Mouse (Mus musculus) kidney, embryonic 16.5 days (tissue): ENCODE results near the gene Pyroxd1. TPM values are rescaled to one million over a fixed set of nuclear protein-coding genes. Genes with fewer than 3 reads are reported as not detected.

Experiments used
- ATAC-seq: fragments of 200-750 bp; cut with Nextera tagmentation; 2 replicates; pipeline ENCODE4 v1.8.0; 2017; ENCODE audit warnings: moderate TSS enrichment; ENCODE audit not compliant: low FRiP score, low TSS enrichment
- H3K27ac ChIP-seq: fragments of 300-500 bp; sonication (generic); 2 replicates; pipeline ENCODE4 v1.5.1; 2014; ENCODE audit warnings: low read length
- H3K27me3 ChIP-seq: fragments of 300-500 bp; sonication (generic); 2 replicates; pipeline ENCODE4 v1.6.1; 2014; ENCODE audit warnings: low read length, control low read depth, mixed read lengths; ENCODE audit not compliant: insufficient read depth
- H3K36me3 ChIP-seq: fragments of 300-500 bp; sonication (generic); 2 replicates; pipeline ENCODE4 v1.6.1; 2014; ENCODE audit warnings: low read length, control low read depth, mixed read lengths; ENCODE audit not compliant: insufficient read depth
- H3K4me1 ChIP-seq: fragments of 300-500 bp; sonication (generic); 2 replicates; pipeline ENCODE4 v1.6.1; 2014; ENCODE audit warnings: low read length, control low read depth, mixed read lengths; ENCODE audit not compliant: insufficient read depth
- H3K4me2 ChIP-seq: fragments of 300-500 bp; sonication (generic); replicated peaks from 2 replicates; pipeline ENCODE4 v1.6.1; 2014; ENCODE audit warnings: low read depth, low read length
- H3K4me3 ChIP-seq: fragments of 300-500 bp; sonication (generic); 2 replicates; pipeline ENCODE4 v1.5.1; 2014; ENCODE audit warnings: mild to moderate bottlenecking, low read length
- H3K9ac ChIP-seq: fragments of 300-500 bp; sonication (generic); replicated peaks from 2 replicates; pipeline ENCODE4 v1.6.1; 2014; ENCODE audit warnings: low read length
- H3K9me3 ChIP-seq: fragments of 300-500 bp; sonication (generic); 2 replicates; pipeline ENCODE4 v1.6.1; 2016; ENCODE audit warnings: low read length, control low read depth
- WGBS: fragments of 180-500 bp; shearing (Covaris S2); extraction: QIAGEN DNeasy Blood & Tissue Kit; methylation state at CpG from one replicate; pipeline ENCODE4 v1.1.7; 2014; 5-methylcytosine and 5-hydroxymethylcytosine counted together
- polyA plus RNA-seq: library from polyadenylated mRNA; unstranded; fragments of >200 nt; fragmentation: Nextera tagmentation; extraction: Ambion mirVana; gene quantifications from 2 replicates; pipeline ENCODE4 v1.2.1, GENCODE M21; 2015

The Pyroxd1 gene
- 18.3 and 20.2 TPM in 2 replicates for polyA plus RNA-seq

DNA sequence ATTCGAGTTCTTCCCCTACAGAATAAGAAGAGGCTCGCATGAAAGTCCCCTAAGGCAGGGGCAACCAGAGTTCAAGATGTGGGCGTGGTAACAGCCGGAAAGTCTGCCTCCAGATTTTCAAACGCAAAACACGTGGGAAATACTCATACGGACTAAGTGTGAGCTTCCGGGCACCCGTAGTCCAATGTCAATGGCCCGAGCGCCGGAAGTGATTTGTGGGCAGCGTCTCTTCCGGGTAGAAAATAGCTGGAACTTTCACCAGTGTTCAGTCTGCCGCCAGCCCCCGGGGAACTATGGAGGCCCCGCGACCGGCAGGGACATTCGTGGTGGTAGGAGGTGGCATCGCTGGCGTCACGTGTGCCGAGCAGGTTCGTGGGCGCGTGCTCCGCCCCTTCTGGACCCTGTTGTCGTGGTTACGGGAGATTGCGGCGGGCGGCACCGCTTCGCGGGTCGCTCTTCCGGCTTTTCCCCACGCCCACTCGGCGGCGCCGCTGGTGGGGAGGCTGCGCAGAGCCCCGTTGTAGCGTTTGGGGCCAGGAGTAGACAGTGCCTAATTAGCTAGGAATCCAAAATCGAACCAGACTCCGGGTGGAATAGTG lies at the start of gene Pyroxd1:
TSS of gene Pyroxd1 (plus strand) at position 215 of the 599 bp plus-strand sequence.
- ATAC-seq = peak; percentile 95
- under 1% methylated on average over 48 of the region's 48 CpGs for WGBS
- 0 out of 2 replicates have a peak, but pooled peaks cover 6% of the 10 kb centered on the region for H3K36me3 ChIP-seq
- H3K27me3 ChIP-seq = no peaks in the 10 kb centered on the region
- peak within 1 kb of the TSS; percentile 77 for H3K9ac ChIP-seq
- H3K4me1 ChIP-seq = peaks cover 9% of the 10 kb centered on the region
- peak within 1 kb of the TSS; percentile 65 for H3K4me2 ChIP-seq
- H3K27ac ChIP-seq = peak within 1 kb of the TSS; percentile 84
- H3K9me3 ChIP-seq = no peaks in the 10 kb centered on the region
- H3K4me3 ChIP-seq = peak within 1 kb of the TSS; percentile 80

GRCm38 (mm10) chr6:142298098-142298497 lies 47.4 kb upstream of the Pyroxd1 start, which contains the start of gene Iapp:
Gene Iapp (plus strand): TSS chr6:142298423.
- Histone ChIP-seq H3K36me3 (no peaks in the 10 kb centered on the region), H3K4me1 (no peaks in the 10 kb centered on the region), H3K27ac (no peak within 1 kb of the TSS), H3K9me3 (no peaks in the 10 kb centered on the region), H3K4me2 (no peak within 1 kb of the TSS), H3K9ac (no peak within 1 kb of the TSS), H3K27me3 (no peaks in the 10 kb centered on the region), H3K4me3 (no peak within 1 kb of the TSS)
- 52% methylated on average over 4 of the region's 4 CpGs for WGBS
- ATAC-seq = no peak

- H3K9ac ChIP-seq = no peak overlapping the region
- H3K4me3 ChIP-seq = no peak overlapping the region
- H3K36me3 ChIP-seq = no peaks in the 10 kb centered on the region
- no peaks in the 10 kb centered on the region for H3K4me1 ChIP-seq
- peaks cover 4% of the 10 kb centered on the region for H3K9me3 ChIP-seq
- no peak overlapping the region for H3K4me2 ChIP-seq
- no peaks in the 10 kb centered on the region for H3K27me3 ChIP-seq
- no peak for ATAC-seq
- no peak overlapping the region for H3K27ac ChIP-seq
Observed at GRCm38 (mm10) chr6:142305076-142305475, 40.4 kb upstream of the Pyroxd1 start.

DNA sequence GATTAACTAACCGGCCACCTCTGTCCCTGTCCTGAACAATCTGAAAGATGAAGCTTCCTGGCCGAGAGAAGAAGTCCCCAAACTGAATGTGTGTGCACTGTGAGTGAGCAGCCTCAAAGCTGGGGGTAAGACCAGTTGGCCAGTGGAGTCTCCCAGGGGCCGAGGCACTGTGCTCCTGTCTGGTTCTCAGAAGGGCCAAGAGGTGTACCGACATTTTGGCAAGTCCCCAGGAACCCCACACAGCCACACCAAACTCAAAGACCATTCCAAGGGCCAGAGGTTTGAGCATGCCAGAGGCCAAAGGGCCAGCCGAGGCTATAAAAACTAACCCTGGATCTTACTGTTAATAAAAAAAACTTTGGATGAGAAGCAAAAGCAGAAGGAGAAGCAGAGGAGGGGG lies 31.2 kb upstream of the Pyroxd1 start:
- Histone ChIP-seq H3K4me2 (no peak overlapping the region), H3K4me1 (no peaks in the 10 kb centered on the region), H3K36me3 (no peaks in the 10 kb centered on the region), H3K4me3 (no peak overlapping the region), H3K9me3 (peaks cover 4% of the 10 kb centered on the region), H3K27me3 (no peaks in the 10 kb centered on the region), H3K9ac (no peak overlapping the region), H3K27ac (no peak overlapping the region)
- WGBS = 79% methylated on average over 5 of the region's 5 CpGs
- no peak for ATAC-seq

DNA sequence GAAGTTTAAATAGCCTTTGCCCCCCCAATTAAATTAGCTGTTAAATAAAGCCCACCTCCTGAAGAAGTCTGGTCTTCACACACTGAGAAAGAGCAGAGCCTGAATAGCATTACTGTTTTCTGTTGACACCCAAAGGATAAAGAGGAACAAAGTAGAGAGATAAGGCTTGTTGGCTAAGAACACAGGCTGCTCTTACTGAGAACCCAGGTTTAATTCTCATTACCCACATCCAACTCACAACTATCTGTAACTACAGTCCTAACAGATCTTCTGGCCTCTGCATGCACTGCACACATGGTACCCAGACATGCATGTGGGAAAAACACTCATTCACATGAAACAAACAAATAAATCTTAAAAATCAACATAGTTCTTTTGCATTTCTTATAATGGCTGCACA lies 28.3 kb upstream of the Pyroxd1 start:
- Histone ChIP-seq H3K36me3 (no peaks in the 10 kb centered on the region), H3K27ac (no peak overlapping the region), H3K9ac (no peak overlapping the region), H3K4me2 (no peak overlapping the region), H3K9me3 (no peaks in the 10 kb centered on the region), H3K4me3 (no peak overlapping the region), H3K27me3 (no peaks in the 10 kb centered on the region), H3K4me1 (no peaks in the 10 kb centered on the region)
- no peak for ATAC-seq

DNA sequence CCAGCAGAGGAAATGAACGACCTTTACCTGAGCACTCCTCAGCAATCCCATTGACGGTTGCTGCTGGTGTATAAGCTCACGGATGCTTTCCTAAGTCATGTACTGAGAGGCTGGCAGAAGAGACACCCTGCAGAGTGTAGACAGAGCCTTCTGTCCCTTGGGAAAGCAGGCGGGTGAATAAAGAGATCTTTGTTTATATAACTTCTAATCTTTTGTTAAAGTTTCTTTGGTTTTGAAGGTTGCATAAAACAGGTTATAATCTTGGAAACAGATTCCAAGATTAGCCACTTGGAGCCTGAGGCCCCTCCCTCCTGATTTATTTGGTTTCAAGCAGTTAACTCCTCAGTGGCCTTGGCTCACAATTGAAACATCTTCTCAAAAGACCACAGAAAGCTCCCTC lies 22.6 kb upstream of the Pyroxd1 start, which contains the start of gene Slco1a5:
TSS of gene Slco1a5 (minus strand) at position 101 of the 400 bp plus-strand sequence.
- Histone ChIP-seq H3K36me3 (no peaks in the 10 kb centered on the region), H3K27me3 (no peaks in the 10 kb centered on the region), H3K9ac (no peak within 1 kb of the TSS), H3K27ac (no peak within 1 kb of the TSS), H3K4me2 (no peak within 1 kb of the TSS), H3K4me1 (no peaks in the 10 kb centered on the region), H3K4me3 (no peak within 1 kb of the TSS), H3K9me3 (no peaks in the 10 kb centered on the region)
- 45% methylated on average over 4 of the region's 4 CpGs for WGBS
- ATAC-seq = no peak

GRCm38 (mm10) chr6:142326598-142326997 lies 18.9 kb upstream of the Pyroxd1 start:
- WGBS = 59% methylated on average over 3 of the region's 3 CpGs
- no peak overlapping the region for H3K27ac ChIP-seq
- ATAC-seq = no peak

DNA sequence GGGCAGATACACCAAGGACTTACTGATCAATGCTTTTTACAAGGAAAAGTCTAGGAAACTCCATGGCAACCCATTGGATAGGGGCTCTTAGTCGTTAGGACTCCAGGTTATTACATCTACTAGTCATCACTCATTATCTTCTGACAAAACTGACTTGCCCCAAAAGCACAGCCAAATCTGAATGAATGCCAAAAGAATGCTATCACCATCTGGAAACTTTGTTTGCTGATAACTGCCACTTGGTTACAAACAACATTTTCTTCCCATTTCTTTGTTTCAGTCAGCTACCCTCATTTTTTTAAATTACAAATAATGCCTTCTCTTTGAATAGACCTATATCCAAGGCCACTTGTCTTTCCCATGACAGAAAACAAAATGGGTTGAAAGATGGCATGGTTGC lies 16.3 kb upstream of the Pyroxd1 start:
- ATAC-seq = no peak
- Histone ChIP-seq H3K27ac (no peak overlapping the region), H3K27me3 (no peaks in the 10 kb centered on the region), H3K4me3 (no peak overlapping the region), H3K4me1 (no peaks in the 10 kb centered on the region), H3K9ac (no peak overlapping the region), H3K4me2 (no peak overlapping the region), H3K9me3 (no peaks in the 10 kb centered on the region), H3K36me3 (no peaks in the 10 kb centered on the region)
- WGBS = 60% methylated on average over 1 of the region's 1 CpGs

More at GRCm38 (mm10) chr6:142326598-142326997, 18.9 kb upstream of the Pyroxd1 start:
- Histone ChIP-seq H3K27me3 (no peaks in the 10 kb centered on the region), H3K9ac (no peak overlapping the region), H3K4me1 (no peaks in the 10 kb centered on the region), H3K4me3 (no peak overlapping the region), H3K36me3 (no peaks in the 10 kb centered on the region), H3K4me2 (no peak overlapping the region), H3K9me3 (no peaks in the 10 kb centered on the region)

- no peak for ATAC-seq
- no peak overlapping the region for H3K4me2 ChIP-seq
Observed at GRCm38 (mm10) chr6:142338961-142339360, 6.5 kb upstream of the Pyroxd1 start.

DNA sequence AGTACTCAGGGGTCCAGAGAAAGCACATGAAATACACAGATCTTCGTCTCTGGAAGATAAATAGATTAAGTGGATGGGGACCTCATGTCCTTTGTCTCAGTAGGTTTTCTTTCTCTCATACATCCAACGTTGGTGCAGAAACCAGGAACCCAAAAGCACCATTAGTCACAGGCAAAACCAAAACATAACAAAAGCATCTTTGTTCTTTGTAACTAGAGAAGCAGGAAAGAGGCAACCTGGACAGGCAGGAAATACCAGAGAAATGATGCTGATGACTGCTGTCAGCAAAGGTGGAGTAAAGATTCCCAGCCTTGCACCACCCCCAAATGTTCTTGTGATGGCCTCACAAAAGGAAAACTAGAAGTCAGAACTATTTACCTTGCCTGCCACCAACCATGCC lies 5.9 kb upstream of the Pyroxd1 start:
- Histone ChIP-seq H3K9ac (no peak overlapping the region), H3K36me3 (no peaks in the 10 kb centered on the region), H3K9me3 (no peaks in the 10 kb centered on the region), H3K27ac (no peak overlapping the region), H3K27me3 (no peaks in the 10 kb centered on the region), H3K4me1 (no peaks in the 10 kb centered on the region), H3K4me3 (no peak overlapping the region), H3K4me2 (no peak overlapping the region)
- WGBS = 35% methylated on average over 2 of the region's 2 CpGs
- ATAC-seq = no peak

More at GRCm38 (mm10) chr6:142338961-142339360, 6.5 kb upstream of the Pyroxd1 start:
- H3K9ac ChIP-seq = no peak overlapping the region
- no peaks in the 10 kb centered on the region for H3K36me3 ChIP-seq
- no peaks in the 10 kb centered on the region for H3K27me3 ChIP-seq
- no peaks in the 10 kb centered on the region for H3K4me1 ChIP-seq
- H3K9me3 ChIP-seq = no peaks in the 10 kb centered on the region
- 70% methylated on average over 2 of the region's 2 CpGs for WGBS
- no peak overlapping the region for H3K27ac ChIP-seq
- H3K4me3 ChIP-seq = no peak overlapping the region
